Mouse (Mus musculus): ENCODE measurements around the gene Trpm8. TPM values are rescaled to one million over a fixed set of nuclear protein-coding genes. Genes with fewer than 3 reads are reported as not detected.
A peak's percentile ranks its signal among the peaks of the same experiment; 100 is the strongest.

Gene Trpm8
- polyA plus RNA-seq, 1 experiment from 2014 or later: not detected

DNA sequence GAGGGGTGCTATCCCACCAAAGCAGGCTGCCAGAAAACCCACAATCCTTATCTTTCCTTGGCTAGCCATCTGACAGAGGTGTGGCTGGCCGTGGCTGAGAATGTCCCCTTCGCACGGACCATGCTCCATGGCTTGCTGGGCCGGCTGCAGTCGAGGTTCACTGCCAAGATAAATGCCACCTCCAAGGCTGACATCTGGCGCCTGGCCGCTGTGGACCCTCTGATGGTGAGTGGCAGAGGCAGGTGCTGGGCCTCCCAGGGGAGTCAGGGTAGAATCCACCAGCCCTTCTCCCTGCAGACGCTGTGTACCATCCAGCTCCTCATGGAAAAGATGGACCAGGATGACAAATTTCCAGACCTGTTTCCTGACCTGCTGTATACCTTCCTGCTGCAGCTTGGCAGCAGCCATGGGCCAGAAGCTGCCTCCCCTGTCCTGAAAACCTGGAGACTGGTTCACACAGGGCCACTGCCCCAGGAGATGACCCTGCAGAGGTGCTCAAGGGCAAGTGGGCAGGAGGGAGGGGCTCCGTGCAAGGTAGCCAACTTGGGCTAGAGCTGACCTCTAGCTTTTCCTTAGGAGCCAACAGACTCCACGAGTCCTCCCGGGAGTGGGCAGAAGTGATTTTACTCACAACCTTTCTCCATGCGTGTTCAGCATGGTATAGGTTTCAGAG, 22.5 kb upstream of the Trpm8 start:
- Histone ChIP-seq H3K9me3 (ENCODE audit: control insufficient read depth, low read length) (peaks cover 57% of the 10 kb centered on the region), H3K4me2 (replicated peaks; ENCODE audit: low read depth, low read length) (no peak overlapping the region), H3K4me3 (ENCODE audit: low read length) (no peak overlapping the region), H3K36me3 (ENCODE audit: control insufficient read depth, insufficient read depth, low read length) (no peaks in the 10 kb centered on the region), H3K4me1 (ENCODE audit: control insufficient read depth, insufficient read depth, low read length) (no peaks in the 10 kb centered on the region; the same call in 1 of the 2 replicates), H3K27ac (ENCODE audit: low read depth, low read length) (no peak overlapping the region), H3K27me3 (ENCODE audit: control insufficient read depth, insufficient read depth, low read length) (no peaks in the 10 kb centered on the region), H3K9ac (ENCODE audit: low read depth, low read length) (no peak overlapping the region)
- ATAC-seq (ENCODE audit: low FRiP score, low TSS enrichment): no peak
- WGBS: 87% methylated on average over 12 of the region's 12 CpGs

DNA sequence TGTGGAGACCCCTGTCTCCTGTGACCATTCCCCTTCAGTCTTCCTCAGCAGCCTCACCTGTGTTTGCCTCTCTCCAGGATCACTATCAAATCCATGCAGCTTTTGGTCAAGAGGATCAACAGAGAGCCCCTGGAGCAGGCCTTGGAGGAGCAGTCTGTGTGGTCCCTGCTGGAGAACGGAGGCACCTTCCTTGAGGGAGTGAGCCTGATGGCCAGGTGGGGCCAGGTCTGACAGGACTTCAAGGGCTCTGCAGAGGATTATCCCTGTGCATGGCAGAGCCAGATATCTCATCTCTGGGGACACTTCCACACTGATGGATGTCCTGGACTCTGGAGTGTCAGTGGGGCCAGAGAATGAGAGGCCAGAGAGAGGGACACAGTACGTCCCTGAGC, 22.0 kb upstream of the Trpm8 start:
- WGBS: 60% methylated on average over 2 of the region's 2 CpGs
- ATAC-seq (ENCODE audit: low FRiP score, low TSS enrichment): no peak
- Histone ChIP-seq H3K4me2 (replicated peaks; ENCODE audit: low read depth, low read length) (no peak overlapping the region), H3K4me3 (ENCODE audit: low read length) (no peak overlapping the region), H3K27me3 (ENCODE audit: control insufficient read depth, insufficient read depth, low read length) (no peaks in the 10 kb centered on the region), H3K9me3 (ENCODE audit: control insufficient read depth, low read length) (peaks cover 52% of the 10 kb centered on the region), H3K36me3 (ENCODE audit: control insufficient read depth, insufficient read depth, low read length) (peaks cover 4% of the 10 kb centered on the region; the same call in 1 of the 2 replicates), H3K4me1 (ENCODE audit: control insufficient read depth, insufficient read depth, low read length) (no peaks in the 10 kb centered on the region; the same call in 1 of the 2 replicates), H3K9ac (ENCODE audit: low read depth, low read length) (no peak overlapping the region), H3K27ac (ENCODE audit: low read depth, low read length) (no peak overlapping the region)

DNA sequence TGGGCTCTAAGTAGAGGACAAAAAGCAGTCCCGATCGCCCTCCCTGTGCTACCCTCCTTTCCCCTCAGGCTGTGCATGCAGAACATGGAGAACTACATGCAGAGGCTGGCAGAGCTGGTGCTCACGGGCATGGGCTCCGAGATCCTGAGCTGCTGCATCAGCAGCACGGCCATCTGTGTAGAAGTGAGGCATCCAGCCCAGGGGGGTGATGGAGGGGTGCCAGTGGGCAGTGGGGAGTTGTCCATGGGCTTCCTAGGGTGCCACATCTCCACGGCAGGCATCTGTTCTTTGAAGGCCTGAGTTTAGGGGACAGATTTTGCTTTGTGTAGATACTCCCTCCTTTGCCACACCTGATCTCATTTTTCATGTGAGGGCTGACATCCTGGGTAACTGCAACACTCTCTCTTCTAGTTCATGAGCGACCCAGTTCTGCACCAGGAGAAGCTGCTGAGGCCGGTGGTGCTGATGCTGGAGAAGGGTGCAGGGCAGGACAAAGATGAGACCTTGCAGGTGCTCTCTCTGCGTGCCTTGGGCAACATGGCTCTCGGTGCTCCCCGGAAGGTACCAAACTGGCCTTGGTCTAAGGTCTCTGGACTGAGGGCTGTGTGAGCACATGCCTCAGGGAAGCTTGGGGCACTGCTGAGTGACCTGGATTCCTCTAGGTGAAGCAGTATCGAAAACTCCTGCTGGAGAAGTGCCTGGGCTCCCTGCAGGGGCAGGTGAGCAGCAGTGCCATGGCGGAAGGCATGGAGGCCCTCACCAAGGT, 21.3 kb upstream of the Trpm8 start:
- Histone ChIP-seq H3K27me3 (ENCODE audit: control insufficient read depth, insufficient read depth, low read length) (no peaks in the 10 kb centered on the region), H3K36me3 (ENCODE audit: control insufficient read depth, insufficient read depth, low read length) (peaks cover 12% of the 10 kb centered on the region), H3K4me2 (replicated peaks; ENCODE audit: low read depth, low read length) (no peak overlapping the region), H3K9me3 (ENCODE audit: control insufficient read depth, low read length) (peaks cover 47% of the 10 kb centered on the region), H3K9ac (ENCODE audit: low read depth, low read length) (no peak overlapping the region), H3K27ac (ENCODE audit: low read depth, low read length) (no peak overlapping the region), H3K4me1 (ENCODE audit: control insufficient read depth, insufficient read depth, low read length) (no peaks in the 10 kb centered on the region; the same call in 1 of the 2 replicates), H3K4me3 (ENCODE audit: low read length) (no peak overlapping the region)
- 81% methylated on average over 13 of the region's 13 CpGs for WGBS
- ATAC-seq (ENCODE audit: low FRiP score, low TSS enrichment): no peak

DNA sequence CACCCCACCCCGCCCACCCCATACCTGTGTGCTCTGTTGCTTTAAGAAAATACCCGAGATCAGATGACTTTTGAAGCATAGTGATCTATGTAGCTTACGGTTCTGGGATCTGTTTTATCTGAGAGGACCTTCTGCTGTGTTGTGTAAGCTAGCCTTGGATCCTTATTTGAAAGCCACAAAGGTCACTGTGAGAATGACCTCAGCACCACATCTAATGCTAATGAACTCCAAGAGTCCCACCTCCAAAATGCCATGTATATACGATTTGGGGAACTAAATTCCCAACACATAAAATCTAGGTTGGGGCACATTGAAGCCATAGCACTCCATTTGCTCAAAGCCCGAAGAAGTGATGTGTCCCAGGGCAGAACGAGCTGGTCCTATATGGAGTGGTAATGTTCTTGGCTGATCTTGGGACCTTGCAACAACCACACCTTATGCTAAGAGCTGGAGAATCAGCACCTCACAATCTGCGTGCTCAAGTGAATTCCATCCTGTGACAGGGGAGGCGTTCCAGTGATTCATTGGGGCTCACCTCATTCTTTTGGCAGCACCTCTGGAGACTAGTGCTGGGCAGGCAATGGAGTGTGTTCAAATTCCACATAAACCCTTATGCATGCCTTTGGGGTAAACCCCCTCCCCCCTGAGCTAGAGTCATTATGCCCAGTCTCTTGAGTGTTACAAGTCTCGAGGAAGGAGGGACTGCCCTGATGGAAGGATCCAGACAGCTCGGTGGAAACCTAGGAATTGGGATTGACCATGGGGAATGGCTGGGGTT, 20.4 kb upstream of the Trpm8 start:
- Histone ChIP-seq H3K9me3 (ENCODE audit: control insufficient read depth, low read length) (peaks cover 45% of the 10 kb centered on the region), H3K27ac (ENCODE audit: low read depth, low read length) (no peak overlapping the region), H3K9ac (ENCODE audit: low read depth, low read length) (no peak overlapping the region), H3K27me3 (ENCODE audit: control insufficient read depth, insufficient read depth, low read length) (no peaks in the 10 kb centered on the region), H3K4me2 (replicated peaks; ENCODE audit: low read depth, low read length) (no peak overlapping the region), H3K4me3 (ENCODE audit: low read length) (no peak overlapping the region), H3K4me1 (ENCODE audit: control insufficient read depth, insufficient read depth, low read length) (no peaks in the 10 kb centered on the region; the same call in 1 of the 2 replicates), H3K36me3 (ENCODE audit: control insufficient read depth, insufficient read depth, low read length) (peaks cover 21% of the 10 kb centered on the region)
- 79% methylated on average over 10 of the region's 10 CpGs for whole genome bisulfite sequencing
- ATAC-seq (ENCODE audit: low FRiP score, low TSS enrichment): no peak

DNA sequence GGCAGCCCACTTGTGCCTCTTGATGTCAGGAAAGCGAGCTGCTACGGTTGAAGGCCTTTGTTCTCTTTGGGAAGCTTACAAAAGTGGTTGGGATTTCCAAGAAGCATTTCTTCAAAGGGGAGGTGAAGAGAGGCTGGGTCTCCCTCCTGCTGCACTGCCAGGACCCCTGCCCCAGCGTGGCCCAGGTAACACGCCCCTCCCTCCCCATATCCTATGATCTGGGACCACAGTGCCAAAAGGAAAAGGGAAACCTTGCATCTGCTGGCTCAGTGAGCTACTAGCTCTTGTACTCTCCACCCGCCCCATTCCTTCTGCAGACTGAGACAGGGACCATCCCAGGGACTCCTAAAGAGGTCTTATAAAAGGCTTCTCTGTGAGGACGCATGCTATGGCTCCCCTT, 19.8 kb upstream of the Trpm8 start:
- Histone ChIP-seq H3K4me2 (replicated peaks; ENCODE audit: low read depth, low read length) (no peak overlapping the region), H3K27ac (ENCODE audit: low read depth, low read length) (no peak overlapping the region), H3K27me3 (ENCODE audit: control insufficient read depth, insufficient read depth, low read length) (no peaks in the 10 kb centered on the region), H3K36me3 (ENCODE audit: control insufficient read depth, insufficient read depth, low read length) (peaks cover 27% of the 10 kb centered on the region), H3K9me3 (ENCODE audit: control insufficient read depth, low read length) (peaks cover 39% of the 10 kb centered on the region), H3K4me3 (ENCODE audit: low read length) (no peak overlapping the region), H3K9ac (ENCODE audit: low read depth, low read length) (no peak overlapping the region), H3K4me1 (ENCODE audit: control insufficient read depth, insufficient read depth, low read length) (no peaks in the 10 kb centered on the region; the same call in 1 of the 2 replicates)
- ATAC-seq (ENCODE audit: low FRiP score, low TSS enrichment): no peak
- 83% methylated on average over 6 of the region's 6 CpGs for WGBS

DNA sequence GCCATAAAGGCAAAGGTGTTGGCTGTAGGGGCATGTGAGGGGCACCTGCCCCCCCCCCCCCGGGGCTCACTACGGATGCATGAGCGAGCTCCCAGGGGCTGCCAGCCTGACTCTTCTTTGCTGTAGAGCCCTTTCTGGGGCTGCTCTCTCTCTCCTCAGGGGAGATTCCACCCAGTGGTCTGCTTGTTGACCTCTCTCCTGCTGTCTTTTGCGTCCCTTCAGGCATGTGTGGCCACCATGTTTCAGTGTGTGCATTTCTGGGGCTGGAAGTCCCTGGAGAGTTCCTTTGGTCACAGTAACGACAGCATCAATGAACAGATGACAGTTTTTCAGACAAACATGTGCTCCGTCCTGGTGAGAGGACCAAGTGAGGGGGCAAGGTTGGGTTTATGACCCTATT, 19.1 kb upstream of the Trpm8 start:
- no peak overlapping the region for H3K27ac ChIP-seq (ENCODE audit: low read depth, low read length)
- H3K9ac ChIP-seq (ENCODE audit: low read depth, low read length): no peak overlapping the region
- H3K4me2 ChIP-seq (replicated peaks; ENCODE audit: low read depth, low read length): no peak overlapping the region
- no peaks in the 10 kb centered on the region for H3K27me3 ChIP-seq (ENCODE audit: control insufficient read depth, insufficient read depth, low read length)
- H3K4me3 ChIP-seq (ENCODE audit: low read length): no peak overlapping the region
- 70% methylated on average over 6 of the region's 6 CpGs for WGBS
- no peaks in the 10 kb centered on the region; the same call in 1 of the 2 replicates for H3K4me1 ChIP-seq (ENCODE audit: control insufficient read depth, insufficient read depth, low read length)
- ATAC-seq (ENCODE audit: low FRiP score, low TSS enrichment): no peak
- peaks cover 35% of the 10 kb centered on the region for H3K9me3 ChIP-seq (ENCODE audit: control insufficient read depth, low read length)
- H3K36me3 ChIP-seq (ENCODE audit: control insufficient read depth, insufficient read depth, low read length): peaks cover 33% of the 10 kb centered on the region

DNA sequence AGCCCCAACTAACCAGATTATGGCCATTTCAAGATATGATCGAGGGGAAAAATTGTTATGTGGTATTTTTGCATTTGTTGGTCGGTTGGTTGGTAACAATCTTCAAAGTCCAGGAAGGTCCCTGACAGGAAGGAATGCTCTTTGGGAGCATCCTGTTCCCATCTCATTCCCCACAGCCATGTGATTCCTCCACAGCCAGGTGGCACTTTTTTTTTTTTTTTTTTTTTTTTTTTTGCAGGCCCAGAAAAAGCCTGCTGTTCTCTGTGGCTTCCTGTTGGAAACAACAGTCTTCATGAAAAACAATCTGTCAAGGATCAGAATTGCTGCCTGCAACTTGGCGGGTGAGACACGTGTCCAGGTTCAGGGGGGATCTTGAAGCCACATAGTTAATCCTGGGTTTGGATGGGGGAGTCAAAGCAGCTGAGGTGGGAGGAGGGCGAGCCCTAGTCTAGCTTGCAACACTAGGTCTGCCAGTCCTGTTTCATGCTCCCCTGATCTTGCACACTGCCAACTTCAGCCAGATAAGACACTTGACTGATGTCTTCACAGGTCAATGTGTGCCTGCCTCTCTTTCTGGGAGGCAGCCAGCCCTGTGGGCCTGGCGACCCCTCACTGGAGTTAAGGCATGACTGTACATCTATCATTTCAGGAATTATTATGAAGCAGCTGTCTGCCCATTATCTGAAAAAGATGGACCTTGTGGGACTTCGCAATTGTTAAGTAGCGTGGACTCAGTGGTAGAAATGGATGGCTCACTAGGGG, 18.4 kb upstream of the Trpm8 start:
- Histone ChIP-seq H3K9ac (ENCODE audit: low read depth, low read length) (peak overlapping the region; percentile 1; the same call in 1 of the 2 replicates), H3K36me3 (ENCODE audit: control insufficient read depth, insufficient read depth, low read length) (peaks cover 40% of the 10 kb centered on the region), H3K4me1 (ENCODE audit: control insufficient read depth, insufficient read depth, low read length) (no peaks in the 10 kb centered on the region; the same call in 1 of the 2 replicates), H3K27me3 (ENCODE audit: control insufficient read depth, insufficient read depth, low read length) (no peaks in the 10 kb centered on the region), H3K27ac (ENCODE audit: low read depth, low read length) (no peak overlapping the region), H3K4me3 (ENCODE audit: low read length) (no peak overlapping the region), H3K9me3 (ENCODE audit: control insufficient read depth, low read length) (peaks cover 29% of the 10 kb centered on the region), H3K4me2 (replicated peaks; ENCODE audit: low read depth, low read length) (no peak overlapping the region)
- peak; percentile 10; the same call in 1 of the 2 replicates for ATAC-seq (ENCODE audit: low FRiP score, low TSS enrichment)
- WGBS: 60% methylated on average over 8 of the region's 8 CpGs

DNA sequence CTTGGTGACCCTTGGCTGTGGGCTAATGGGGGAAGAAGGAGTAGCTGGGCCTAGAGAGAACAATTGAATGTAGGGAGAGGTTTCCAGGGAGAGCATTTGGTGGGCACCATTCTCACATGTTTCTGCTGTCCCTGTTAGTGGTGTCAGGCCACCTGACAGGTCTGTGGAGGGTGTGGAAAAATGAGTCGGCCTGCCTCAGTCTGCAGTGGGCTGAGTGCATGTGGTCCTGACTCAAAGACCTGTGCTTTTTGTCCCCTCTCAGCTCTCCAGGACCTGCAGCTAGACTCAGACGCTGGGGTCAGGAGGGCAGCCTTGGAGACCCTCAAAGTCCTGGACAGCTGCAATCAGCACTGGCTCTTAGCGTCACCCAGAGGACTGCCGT, 17.8 kb upstream of the Trpm8 start:
- Histone ChIP-seq H3K9ac (ENCODE audit: low read depth, low read length) (no peak overlapping the region), H3K27ac (ENCODE audit: low read depth, low read length) (no peak overlapping the region), H3K27me3 (ENCODE audit: control insufficient read depth, insufficient read depth, low read length) (no peaks in the 10 kb centered on the region), H3K4me2 (replicated peaks; ENCODE audit: low read depth, low read length) (no peak overlapping the region), H3K4me1 (ENCODE audit: control insufficient read depth, insufficient read depth, low read length) (no peaks in the 10 kb centered on the region; the same call in 1 of the 2 replicates), H3K36me3 (ENCODE audit: control insufficient read depth, insufficient read depth, low read length) (peaks cover 46% of the 10 kb centered on the region), H3K9me3 (ENCODE audit: control insufficient read depth, low read length) (peaks cover 26% of the 10 kb centered on the region), H3K4me3 (ENCODE audit: low read length) (no peak overlapping the region)
- peak; percentile 7; the same call in 1 of the 2 replicates for ATAC-seq (ENCODE audit: low FRiP score, low TSS enrichment)
- 73% methylated on average over 4 of the region's 4 CpGs for WGBS

Data from kidney, embryonic 14.5 days (tissue).